Mouse (Mus musculus) embryonic facial prominence, embryonic 10.5 days (tissue): ENCODE data around the gene Slc26a6. TPM values are rescaled to one million over a fixed set of nuclear protein-coding genes. Genes with fewer than 3 reads are reported as not detected.
A peak's percentile ranks its signal among the peaks of the same experiment; 100 is the strongest.

Experiments used
- DNase-seq: peaks from one replicate; pipeline ENCODE4 v3.0.0-alpha.2; 2017; ENCODE audit warnings: low spot score
- H3K27ac ChIP-seq: fragments of 300-500 bp; sonication (generic); replicated peaks from 2 replicates; pipeline ENCODE4 v1.5.1; 2016; ENCODE audit warnings: mild to moderate bottlenecking
- H3K27me3 ChIP-seq: fragments of 300-500 bp; sonication (generic); replicated peaks from 2 replicates; pipeline ENCODE4 v1.6.1; 2016; ENCODE audit warnings: low read depth, mild to moderate bottlenecking; ENCODE audit not compliant: poor library complexity, severe bottlenecking
- H3K36me3 ChIP-seq: fragments of 300-500 bp; sonication (generic); replicated peaks from 2 replicates; pipeline ENCODE4 v1.6.1; 2016; ENCODE audit warnings: mild to moderate bottlenecking, moderate library complexity
- H3K4me1 ChIP-seq: fragments of 300-500 bp; sonication (generic); 2 replicates; pipeline ENCODE4 v1.6.1; 2016
- H3K4me3 ChIP-seq: fragments of 300-500 bp; sonication (generic); 2 replicates; pipeline ENCODE4 v1.5.1; 2016; ENCODE audit warnings: mild to moderate bottlenecking, moderate library complexity
- H3K9me3 ChIP-seq: fragments of 300-500 bp; sonication (generic); 2 replicates; pipeline ENCODE4 v1.6.1; 2016; ENCODE audit warnings: mild to moderate bottlenecking
- WGBS: fragments of 180-500 bp; shearing (Covaris S2); methylation state at CpG from one replicate; pipeline ENCODE4 v1.1.7; 2016; 5-methylcytosine and 5-hydroxymethylcytosine counted together
- polyA plus RNA-seq: library from polyadenylated mRNA; unstranded; fragments of >200 nt; fragmentation: Nextera tagmentation; extraction: Ambion mirVana; gene quantifications from 2 replicates; pipeline ENCODE4 v1.2.1, GENCODE M21; 2016

Gene Slc26a6
- polyA plus RNA-seq, 1 experiment from 2014 or later: 13.3 TPM

- Histone ChIP-seq H3K4me3 (peak overlapping the region; percentile 64), H3K9me3 (no peaks in the 10 kb centered on the region), H3K27ac (no peak overlapping the region), H3K36me3 (no peaks in the 10 kb centered on the region), H3K27me3 (peaks cover 77% of the 10 kb centered on the region), H3K4me1 (peaks cover 39% of the 10 kb centered on the region)
- DNase-seq: peak; percentile 48
- under 1% methylated on average over 31 of the region's 31 CpGs for WGBS
Measured at GRCm38 (mm10) chr9:108824755-108825413, 28.2 kb upstream of the Slc26a6 start.

GRCm38 (mm10) chr9:108825820-108826699, 27.0 kb upstream of the Slc26a6 start, which contains the start of gene Celsr3:
Gene Celsr3, plus strand, starts transcription at chr9:108826320.
- peak within 1 kb of the TSS; percentile 21; the same call in 1 of the 2 replicates for H3K27ac ChIP-seq
- H3K27me3 ChIP-seq: peaks cover 89% of the 10 kb centered on the region
- WGBS: 2% methylated on average over 68 of the region's 70 CpGs
- H3K4me1 ChIP-seq: peaks cover 39% of the 10 kb centered on the region
- peak; percentile 90 for DNase-seq
- H3K36me3 ChIP-seq: no peaks in the 10 kb centered on the region
- H3K9me3 ChIP-seq: no peaks in the 10 kb centered on the region
- H3K4me3 ChIP-seq: peak within 1 kb of the TSS; percentile 64

GRCm38 (mm10) chr9:108826700-108827340, 26.3 kb upstream of the Slc26a6 start:
- H3K4me1 ChIP-seq: peaks cover 45% of the 10 kb centered on the region
- WGBS: 2% methylated on average over 39 of the region's 39 CpGs
- no peaks in the 10 kb centered on the region for H3K36me3 ChIP-seq
- H3K9me3 ChIP-seq: no peaks in the 10 kb centered on the region
- H3K4me3 ChIP-seq: peak overlapping the region; percentile 64
- peak; percentile 86 for DNase-seq
- H3K27ac ChIP-seq: no peak overlapping the region
- H3K27me3 ChIP-seq: peaks cover 96% of the 10 kb centered on the region

- Histone ChIP-seq H3K9me3 (no peaks in the 10 kb centered on the region), H3K4me1 (peaks cover 51% of the 10 kb centered on the region)
Measured at GRCm38 (mm10) chr9:108827454-108827853, 25.6 kb upstream of the Slc26a6 start.

GRCm38 (mm10) chr9:108827906-108828305, 25.2 kb upstream of the Slc26a6 start:
- Histone ChIP-seq H3K4me1 (peaks cover 55% of the 10 kb centered on the region), H3K27me3 (peaks cover 100% of the 10 kb centered on the region), H3K27ac (no peak overlapping the region), H3K4me3 (peak overlapping the region; percentile 64), H3K36me3 (no peaks in the 10 kb centered on the region), H3K9me3 (no peaks in the 10 kb centered on the region)
- WGBS: 64% methylated on average over 18 of the region's 18 CpGs
- DNase-seq: no peak

More at GRCm38 (mm10) chr9:108827454-108827853, 25.6 kb upstream of the Slc26a6 start:
- Histone ChIP-seq H3K36me3 (no peaks in the 10 kb centered on the region), H3K27me3 (peaks cover 100% of the 10 kb centered on the region), H3K4me3 (peak overlapping the region; percentile 64), H3K27ac (no peak overlapping the region)
- DNase-seq: no peak
- WGBS: 16% methylated on average over 34 of the region's 34 CpGs

GRCm38 (mm10) chr9:108831637-108832036, 21.4 kb upstream of the Slc26a6 start:
- Histone ChIP-seq H3K36me3 (no peaks in the 10 kb centered on the region; the same call in 1 of the 2 replicates), H3K4me3 (peak overlapping the region; percentile 64), H3K27me3 (peaks cover 80% of the 10 kb centered on the region), H3K27ac (no peak overlapping the region), H3K4me1 (peaks cover 32% of the 10 kb centered on the region), H3K9me3 (no peaks in the 10 kb centered on the region)
- WGBS: 7% methylated on average over 23 of the region's 23 CpGs
- no peak for DNase-seq

GRCm38 (mm10) chr9:108832390-108833108, 20.5 kb upstream of the Slc26a6 start:
- 6% methylated on average over 46 of the region's 46 CpGs for WGBS
- no peaks in the 10 kb centered on the region; the same call in 1 of the 2 replicates for H3K36me3 ChIP-seq
- peak; percentile 94 for DNase-seq

GRCm38 (mm10) chr9:108842989-108843388, 10.1 kb upstream of the Slc26a6 start:
- peaks cover 8% of the 10 kb centered on the region; the same call in 1 of the 2 replicates for H3K36me3 ChIP-seq
- no peaks in the 10 kb centered on the region for H3K9me3 ChIP-seq
- H3K4me3 ChIP-seq: peak overlapping the region; percentile 38
- peaks cover 25% of the 10 kb centered on the region for H3K27me3 ChIP-seq
- H3K4me1 ChIP-seq: peaks cover 16% of the 10 kb centered on the region
- 18% methylated on average over 14 of the region's 14 CpGs for WGBS
- H3K27ac ChIP-seq: no peak overlapping the region
- DNase-seq: peak; percentile 29

More at GRCm38 (mm10) chr9:108832390-108833108, 20.5 kb upstream of the Slc26a6 start:
- H3K27me3 ChIP-seq: peaks cover 70% of the 10 kb centered on the region
- H3K9me3 ChIP-seq: no peaks in the 10 kb centered on the region
- H3K4me3 ChIP-seq: peak overlapping the region; percentile 64
- H3K27ac ChIP-seq: no peak overlapping the region
- H3K4me1 ChIP-seq: peaks cover 23% of the 10 kb centered on the region

- H3K4me3 ChIP-seq: no peak overlapping the region
- peaks cover 18% of the 10 kb centered on the region for H3K4me1 ChIP-seq
- H3K9me3 ChIP-seq: no peaks in the 10 kb centered on the region
- 66% methylated on average over 5 of the region's 5 CpGs for WGBS
- no peak for DNase-seq
- H3K27ac ChIP-seq: no peak overlapping the region
- peaks cover 10% of the 10 kb centered on the region for H3K36me3 ChIP-seq
- peaks cover 25% of the 10 kb centered on the region for H3K27me3 ChIP-seq
Measured at GRCm38 (mm10) chr9:108845390-108845789, 7.7 kb upstream of the Slc26a6 start.

- H3K4me3 ChIP-seq: no peak overlapping the region
- H3K9me3 ChIP-seq: no peaks in the 10 kb centered on the region
- H3K27ac ChIP-seq: no peak overlapping the region
- no peak for DNase-seq
- 85% methylated on average over 4 of the region's 4 CpGs for WGBS
- peaks cover 16% of the 10 kb centered on the region for H3K27me3 ChIP-seq
- peaks cover 10% of the 10 kb centered on the region for H3K36me3 ChIP-seq
- peaks cover 25% of the 10 kb centered on the region for H3K4me1 ChIP-seq
Measured at GRCm38 (mm10) chr9:108847374-108847773, 5.7 kb upstream of the Slc26a6 start.

GRCm38 (mm10) chr9:108848419-108848818, 4.7 kb upstream of the Slc26a6 start:
- 79% methylated on average over 17 of the region's 17 CpGs for WGBS
- H3K27ac ChIP-seq: no peak overlapping the region
- no peaks in the 10 kb centered on the region for H3K9me3 ChIP-seq
- H3K4me1 ChIP-seq: peaks cover 26% of the 10 kb centered on the region
- no peak for DNase-seq
- H3K4me3 ChIP-seq: no peak overlapping the region; the same call in 1 of the 2 replicates
- H3K27me3 ChIP-seq: peaks cover 5% of the 10 kb centered on the region
- H3K36me3 ChIP-seq: peaks cover 8% of the 10 kb centered on the region
